Mouse (Mus musculus) right cerebral cortex, postnatal 4 days (tissue): Measurements from ENCODE around the gene Nsun3.
"Not testable (repeated sequence)": the region's sequence is repeated elsewhere in the genome, so short reads cannot be mapped to it uniquely, and the experiment has no call there.

ENCODE experiments used
- DNase-seq: peaks from one replicate; pipeline ENCODE4 v3.0.0-alpha.2; 2022

Nsun3 gene

GRCm38 (mm10) chr16:62745875-62746274 lies 40.7 kb downstream of the Nsun3 start:
- DNase-seq = no peak

DNA sequence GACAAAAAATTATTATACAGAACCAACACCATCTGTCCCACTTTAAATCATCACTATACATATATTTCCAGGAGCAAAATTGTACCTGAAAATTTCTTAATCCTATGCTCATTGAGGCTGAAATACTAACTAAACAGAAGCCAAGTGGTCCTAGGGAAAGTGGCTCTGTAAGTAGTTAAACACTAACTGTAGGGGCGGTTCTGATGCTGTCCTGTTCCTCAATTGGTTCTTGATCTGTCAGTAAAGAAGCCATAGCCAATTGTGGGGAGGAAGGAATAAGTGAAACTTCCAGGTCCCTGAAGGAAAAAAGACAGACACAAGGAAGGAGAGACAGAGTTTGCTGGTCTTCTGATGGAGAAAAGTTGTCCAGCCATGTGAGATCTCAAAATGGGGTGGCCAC lies 52.3 kb downstream of the Nsun3 start:
- no peak for DNase-seq

DNA sequence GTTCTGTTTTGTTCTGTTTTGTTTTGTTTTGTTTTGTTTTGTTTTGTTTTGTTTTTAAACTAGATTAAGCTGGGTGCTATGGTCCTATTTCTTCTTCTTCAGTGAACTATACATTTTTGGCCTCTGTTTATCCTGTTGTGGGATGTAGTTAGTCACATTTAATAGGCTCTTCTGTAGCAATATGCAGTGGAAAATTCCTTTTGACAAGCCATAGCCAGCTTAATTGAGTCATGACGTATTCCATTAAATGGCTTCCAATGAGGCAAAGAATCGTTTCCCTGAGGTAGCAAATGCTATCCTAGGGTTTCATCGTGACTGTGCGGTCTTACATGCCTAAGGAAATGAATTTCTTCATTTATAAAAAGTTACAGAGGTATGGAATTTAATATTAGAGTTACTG lies 56.3 kb downstream of the Nsun3 start:
- DNase-seq = no peak

- DNase-seq = no peak
Measured at GRCm38 (mm10) chr16:62729846-62730245, 56.8 kb downstream of the Nsun3 start.

DNA sequence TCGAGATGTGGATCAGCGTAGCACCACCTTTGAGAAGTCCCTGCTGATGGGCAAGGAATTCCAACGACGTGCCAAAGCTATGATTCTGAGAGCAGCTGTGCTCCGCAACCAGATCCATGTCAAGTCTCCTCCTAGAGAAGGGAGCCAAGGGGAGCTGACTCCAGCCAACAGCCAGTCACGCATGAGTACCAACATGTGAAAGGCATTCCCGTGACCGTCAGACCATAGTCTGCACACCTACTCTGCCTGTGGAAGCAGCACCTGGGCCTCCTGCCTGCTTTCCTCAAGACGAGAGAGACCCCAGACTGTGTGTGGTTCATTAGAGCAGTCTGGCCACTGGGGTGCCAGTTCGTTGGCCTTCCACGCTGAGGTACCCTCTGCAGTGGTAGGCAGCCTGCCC lies 68.4 kb downstream of the Nsun3 start:
- DNase-seq = not testable (repeated sequence)

GRCm38 (mm10) chr16:62690436-62690835 lies 96.2 kb downstream of the Nsun3 start:
- no peak for DNase-seq

DNA sequence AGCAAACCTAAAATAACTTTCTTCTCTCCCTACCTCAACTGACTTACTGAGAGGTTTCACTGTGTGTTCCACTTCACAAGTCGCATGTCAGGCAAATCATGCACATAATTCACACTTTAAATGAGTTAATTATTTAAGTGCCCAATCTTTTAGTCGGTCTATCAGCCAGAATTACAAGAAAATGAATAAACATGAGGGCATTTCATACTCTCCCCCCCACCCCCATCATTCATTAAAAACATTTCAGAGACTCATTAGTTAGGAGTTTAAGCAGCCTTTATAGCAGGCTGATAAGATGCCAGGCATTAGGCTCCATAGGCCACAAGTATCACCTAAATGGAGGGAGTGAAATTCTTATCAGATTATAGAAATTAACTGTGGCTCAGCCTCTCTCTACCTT lies 100.5 kb downstream of the Nsun3 start:
- no peak for DNase-seq

- no peak for DNase-seq
Measured at GRCm38 (mm10) chr16:62685494-62685893, 101.1 kb downstream of the Nsun3 start.
